Mouse (Mus musculus) neural tube, embryonic 14.5 days (tissue): ENCODE measurements around the gene Ssrp1. TPM values are rescaled to one million over a fixed set of nuclear protein-coding genes. Genes with fewer than 3 reads are reported as not detected.
A peak's percentile ranks its signal among the peaks of the same experiment; 100 is the strongest.

ENCODE experiments used
- ATAC-seq: fragments of 200-750 bp; cut with Nextera tagmentation; 2 replicates; pipeline ENCODE4 v1.8.0; 2017; ENCODE audit warnings: low read depth, mild to moderate bottlenecking, moderate TSS enrichment, moderate library complexity
- H3K27ac ChIP-seq: fragments of 300-500 bp; sonication (generic); 2 replicates; pipeline ENCODE4 v1.5.1; 2014; ENCODE audit warnings: low read depth, mild to moderate bottlenecking, control low read depth, low read length, moderate library complexity, mixed read lengths
- H3K27me3 ChIP-seq: fragments of 300-500 bp; sonication (generic); 2 replicates; pipeline ENCODE4 v1.6.1; 2014; ENCODE audit warnings: low read length; ENCODE audit not compliant: control insufficient read depth, insufficient read depth
- H3K36me3 ChIP-seq: fragments of 300-500 bp; sonication (generic); 2 replicates; pipeline ENCODE4 v1.6.1; 2014; ENCODE audit warnings: low read length, mixed read lengths; ENCODE audit not compliant: control insufficient read depth, insufficient read depth
- H3K4me1 ChIP-seq: fragments of 300-500 bp; sonication (generic); 2 replicates; pipeline ENCODE4 v1.6.1; 2014; ENCODE audit warnings: low read length; ENCODE audit not compliant: control insufficient read depth, insufficient read depth
- H3K4me2 ChIP-seq: fragments of 300-500 bp; sonication (generic); 2 replicates; pipeline ENCODE4 v1.6.1; 2014; ENCODE audit warnings: mild to moderate bottlenecking, low read depth, low read length, control low read depth
- H3K4me3 ChIP-seq: fragments of 300-500 bp; sonication (generic); 2 replicates; pipeline ENCODE4 v1.5.1; 2014; ENCODE audit warnings: low read depth, low read length, control low read depth, mixed read lengths
- H3K9ac ChIP-seq: fragments of 300-500 bp; sonication (generic); replicated peaks from 2 replicates; pipeline ENCODE4 v1.6.1; 2014; ENCODE audit warnings: low read depth, mild to moderate bottlenecking, control low read depth, low read length, mixed read lengths
- H3K9me3 ChIP-seq: fragments of 300-500 bp; sonication (generic); 2 replicates; pipeline ENCODE4 v1.6.1; 2016; ENCODE audit warnings: low read length; ENCODE audit not compliant: control insufficient read depth
- WGBS: fragments of 180-500 bp; shearing (Covaris S2); extraction: QIAGEN DNeasy Blood & Tissue Kit; methylation state at CpG from one replicate; pipeline ENCODE4 v1.1.7; 2014; 5-methylcytosine and 5-hydroxymethylcytosine counted together
- polyA plus RNA-seq: library from polyadenylated mRNA; unstranded; fragments of >200 nt; fragmentation: Nextera tagmentation; extraction: Ambion mirVana; gene quantifications from 2 replicates; pipeline ENCODE4 v1.2.1, GENCODE M21; 2014

The Ssrp1 gene
- polyA plus RNA-seq: 152 and 178 TPM in 2 replicates

GRCm38 (mm10) chr2:85037047-85038026 is at the start of gene Ssrp1, which contains the start of gene P2rx3:
TSS of gene Ssrp1 (plus strand) at chr2:85037234.
TSS of gene P2rx3 (minus strand) at chr2:85037462.
- ATAC-seq: peak; percentile 97

DNA sequence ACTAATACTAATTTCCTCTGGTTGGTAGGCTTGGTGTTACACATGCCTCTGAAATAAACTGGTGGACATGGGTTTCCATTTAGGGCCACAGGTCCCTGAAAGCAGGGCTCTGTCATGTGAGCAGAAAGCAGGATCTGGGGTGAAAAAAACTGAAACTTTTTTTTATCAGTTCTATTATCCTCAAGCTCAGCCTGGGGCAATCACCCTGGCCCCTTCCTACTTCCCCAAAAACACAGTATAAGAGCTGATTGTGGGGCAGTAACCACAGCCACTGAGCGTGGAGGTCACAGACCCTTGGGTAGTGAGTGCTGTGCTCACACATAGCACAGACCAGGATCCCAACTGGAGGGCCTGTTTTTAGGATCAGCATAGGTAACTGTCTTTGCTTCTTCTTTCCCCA is 49.1 kb upstream of the Ssrp1 start, which contains the start of gene Prg3:
Gene Prg3, plus strand, starts transcription at position 286 of the 400 bp plus-strand sequence.
- no peaks in the 10 kb centered on the region for H3K27me3 ChIP-seq
- H3K4me2 ChIP-seq: no peak within 1 kb of the TSS
- H3K9ac ChIP-seq: no peak within 1 kb of the TSS
- ATAC-seq: no peak
- no peak within 1 kb of the TSS for H3K4me3 ChIP-seq
- WGBS: 79% methylated on average over 1 of the region's 1 CpGs
- no peaks in the 10 kb centered on the region for H3K4me1 ChIP-seq
- H3K27ac ChIP-seq: no peak within 1 kb of the TSS
- H3K9me3 ChIP-seq: no peaks in the 10 kb centered on the region
- H3K36me3 ChIP-seq: no peaks in the 10 kb centered on the region

More at GRCm38 (mm10) chr2:85037047-85038026, at the start of gene Ssrp1, which contains the start of gene P2rx3:
- H3K27me3 ChIP-seq: no peaks in the 10 kb centered on the region
- peak within 1 kb of the TSS; percentile 87 for H3K4me3 ChIP-seq
- no peaks in the 10 kb centered on the region for H3K9me3 ChIP-seq
- peak within 1 kb of the TSS; percentile 84 for H3K4me2 ChIP-seq
- peak within 1 kb of the TSS; percentile 79 for H3K27ac ChIP-seq
- peak within 1 kb of the TSS; percentile 88 for H3K9ac ChIP-seq
- 1% methylated on average over 66 of the region's 66 CpGs for WGBS
- peaks cover 12% of the 10 kb centered on the region for H3K4me1 ChIP-seq
- H3K36me3 ChIP-seq: peaks cover 23% of the 10 kb centered on the region

- H3K9ac ChIP-seq: no peak overlapping the region
- H3K27me3 ChIP-seq: no peaks in the 10 kb centered on the region
- no peaks in the 10 kb centered on the region for H3K9me3 ChIP-seq
- no peak overlapping the region for H3K4me2 ChIP-seq
- no peak overlapping the region for H3K27ac ChIP-seq
- no peaks in the 10 kb centered on the region for H3K4me1 ChIP-seq
- H3K36me3 ChIP-seq: no peaks in the 10 kb centered on the region
- WGBS: 99% methylated on average over 2 of the region's 2 CpGs
- H3K4me3 ChIP-seq: no peak overlapping the region
- ATAC-seq: no peak
These were observed 40.7 kb upstream of the Ssrp1 start for GRCm38 (mm10) chr2:84996376-84996775.

GRCm38 (mm10) chr2:84999486-85000181 is 37.4 kb upstream of the Ssrp1 start:
- Histone ChIP-seq H3K36me3 (no peaks in the 10 kb centered on the region), H3K9me3 (no peaks in the 10 kb centered on the region), H3K4me1 (no peaks in the 10 kb centered on the region), H3K27ac (no peak overlapping the region), H3K9ac (no peak overlapping the region), H3K27me3 (no peaks in the 10 kb centered on the region), H3K4me3 (no peak overlapping the region), H3K4me2 (no peak overlapping the region)
- no peak for ATAC-seq
- WGBS: 89% methylated on average over 3 of the region's 3 CpGs

DNA sequence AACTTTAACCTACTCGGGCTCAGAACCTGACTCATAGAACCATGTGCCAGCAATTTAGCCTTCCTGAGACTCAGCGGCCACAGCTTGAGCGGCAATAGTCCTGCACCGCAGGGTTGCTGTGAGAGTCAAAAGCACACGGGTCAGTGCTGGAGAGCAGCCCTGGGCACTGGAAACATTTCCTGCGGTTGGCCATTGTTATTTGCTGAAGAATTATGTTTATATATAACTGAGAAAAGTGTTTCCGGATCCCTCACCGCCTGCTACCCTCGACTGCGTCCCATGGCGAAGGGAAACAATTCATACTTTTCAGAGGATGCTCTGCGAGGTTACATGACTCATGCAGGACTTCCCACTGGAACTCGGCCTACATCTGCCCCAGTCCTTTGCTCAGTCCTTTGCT is 35.5 kb upstream of the Ssrp1 start:
- H3K27ac ChIP-seq: no peak overlapping the region
- no peaks in the 10 kb centered on the region for H3K9me3 ChIP-seq
- H3K36me3 ChIP-seq: no peaks in the 10 kb centered on the region
- ATAC-seq: no peak
- no peak overlapping the region for H3K4me2 ChIP-seq
- H3K9ac ChIP-seq: no peak overlapping the region
- H3K27me3 ChIP-seq: no peaks in the 10 kb centered on the region
- H3K4me3 ChIP-seq: no peak overlapping the region
- 72% methylated on average over 13 of the region's 13 CpGs for WGBS
- no peaks in the 10 kb centered on the region for H3K4me1 ChIP-seq

GRCm38 (mm10) chr2:85002575-85002974 is 34.5 kb upstream of the Ssrp1 start:
- 85% methylated on average over 8 of the region's 8 CpGs for WGBS
- H3K4me1 ChIP-seq: no peaks in the 10 kb centered on the region
- H3K9ac ChIP-seq: no peak overlapping the region
- H3K4me3 ChIP-seq: no peak overlapping the region
- ATAC-seq: no peak
- H3K27ac ChIP-seq: no peak overlapping the region
- no peak overlapping the region for H3K4me2 ChIP-seq
- H3K27me3 ChIP-seq: no peaks in the 10 kb centered on the region
- H3K9me3 ChIP-seq: no peaks in the 10 kb centered on the region
- no peaks in the 10 kb centered on the region for H3K36me3 ChIP-seq

- 83% methylated on average over 4 of the region's 4 CpGs for WGBS
- Histone ChIP-seq H3K27ac (no peak overlapping the region), H3K9ac (no peak overlapping the region), H3K27me3 (no peaks in the 10 kb centered on the region), H3K4me2 (no peak overlapping the region), H3K36me3 (no peaks in the 10 kb centered on the region), H3K9me3 (no peaks in the 10 kb centered on the region), H3K4me3 (no peak overlapping the region), H3K4me1 (no peaks in the 10 kb centered on the region)
- no peak for ATAC-seq
These were observed 32.7 kb upstream of the Ssrp1 start for GRCm38 (mm10) chr2:85004341-85004740.

DNA sequence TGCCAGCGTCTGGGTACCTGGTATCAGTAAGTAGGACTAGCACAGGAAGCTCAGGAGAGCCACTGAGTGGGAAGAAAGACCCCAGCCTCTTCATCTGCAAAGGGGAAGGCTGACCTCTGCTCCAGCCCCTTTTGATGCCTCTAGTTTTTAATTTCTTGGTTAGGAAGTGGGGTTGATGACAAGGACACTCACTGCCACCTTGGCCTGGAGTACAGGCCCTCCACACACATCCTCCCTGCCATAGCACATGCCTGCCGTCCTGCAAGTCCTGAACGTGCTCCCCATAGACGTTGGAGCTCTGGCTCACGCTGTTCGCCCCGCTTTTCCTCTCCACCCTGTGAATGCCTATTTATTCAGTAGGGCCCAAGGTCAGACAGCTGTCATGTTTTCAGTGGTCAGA is 30.4 kb upstream of the Ssrp1 start:
- no peak for ATAC-seq
- Histone ChIP-seq H3K4me3 (no peak overlapping the region), H3K9ac (no peak overlapping the region), H3K27me3 (no peaks in the 10 kb centered on the region), H3K9me3 (no peaks in the 10 kb centered on the region), H3K4me1 (no peaks in the 10 kb centered on the region), H3K27ac (no peak overlapping the region), H3K36me3 (no peaks in the 10 kb centered on the region), H3K4me2 (no peak overlapping the region)
- WGBS: 86% methylated on average over 7 of the region's 7 CpGs

DNA sequence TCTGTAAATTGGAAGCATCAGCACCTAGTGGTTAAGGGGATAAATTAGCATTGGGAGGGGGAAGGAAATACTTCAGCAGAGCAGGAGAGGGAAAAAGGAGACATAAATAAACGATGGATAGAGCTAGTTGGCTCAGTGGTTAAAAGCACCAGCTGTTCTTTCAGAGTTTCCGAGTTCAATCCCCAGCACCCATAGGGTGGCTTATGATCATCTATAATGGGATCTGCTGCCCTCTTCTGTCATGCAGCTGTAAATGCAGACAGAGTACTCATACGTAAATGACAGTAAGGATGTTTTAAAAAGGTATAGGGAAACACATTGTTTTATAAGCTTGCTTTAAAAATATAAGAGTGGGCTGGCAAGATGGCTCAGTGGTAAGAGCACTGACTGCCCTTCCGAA is 29.3 kb upstream of the Ssrp1 start:
- Histone ChIP-seq H3K27me3 (no peaks in the 10 kb centered on the region), H3K9me3 (no peaks in the 10 kb centered on the region), H3K9ac (no peak overlapping the region), H3K4me2 (no peak overlapping the region), H3K27ac (no peak overlapping the region), H3K4me3 (no peak overlapping the region), H3K4me1 (no peaks in the 10 kb centered on the region), H3K36me3 (no peaks in the 10 kb centered on the region)
- ATAC-seq: peak; percentile 42; the same call in 1 of the 2 replicates
- WGBS: 20% methylated on average over 4 of the region's 4 CpGs
